Mouse (Mus musculus): ENCODE results near the gene Crmp1.
A peak's percentile ranks its signal among the peaks of the same experiment; 100 is the strongest.

DNA sequence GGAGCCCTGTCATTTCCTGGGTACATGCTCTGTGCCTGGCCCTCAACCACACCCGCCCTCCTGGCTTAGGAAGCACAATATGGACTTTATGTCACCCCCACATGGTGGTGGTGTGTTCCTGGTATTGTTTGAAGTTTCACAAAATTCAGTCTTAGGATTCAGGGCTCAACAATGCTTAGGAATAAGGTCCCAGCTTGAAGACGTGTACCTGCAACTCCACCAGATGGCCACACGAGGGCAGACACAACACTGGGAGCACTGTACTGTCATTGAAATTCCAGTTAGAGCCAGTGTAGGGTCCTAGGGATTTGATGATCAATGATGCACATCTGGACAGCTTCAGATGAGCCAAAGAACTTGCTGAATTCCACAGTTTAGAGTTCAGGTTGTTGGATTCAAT is 47.5 kb downstream of the Crmp1 start:
- no peak for TF ChIP-seq EP300 (IDR thresholded peaks at IDR 0.05)
- peak; percentile 80 for TF ChIP-seq CTCF (IDR thresholded peaks at IDR 0.05)
